Mouse (Mus musculus): ENCODE results near the gene Aicda.
"Not testable (repeated sequence)": the region's sequence is repeated elsewhere in the genome, so short reads cannot be mapped to it uniquely, and the experiment has no call there.

The Aicda gene

DNA sequence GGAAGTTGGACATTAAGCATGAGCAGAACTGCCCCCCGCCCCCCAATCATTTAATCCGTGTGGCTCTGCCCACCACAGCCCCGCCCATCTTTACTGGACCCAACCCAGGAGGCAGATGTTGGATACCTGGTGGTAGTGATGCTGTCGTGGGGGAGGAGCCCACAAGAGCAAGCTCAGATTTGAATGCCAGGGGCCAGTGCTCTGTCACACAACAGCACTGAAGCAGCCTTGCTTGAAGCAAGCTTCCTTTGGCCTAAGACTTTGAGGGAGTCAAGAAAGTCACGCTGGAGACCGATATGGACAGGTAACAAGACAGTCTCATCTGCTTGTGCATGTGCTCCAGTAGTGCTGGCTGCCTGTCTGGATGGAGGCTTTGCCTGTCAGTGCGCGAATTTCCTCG is at the start of gene Aicda:
Aicda (plus strand) TSS at position 196 of the 400 bp plus-strand sequence.
- no peak for DNase-seq

GRCm38 (mm10) chr6:122505041-122505440 is 48.6 kb upstream of the Aicda start:
- no peak for DNase-seq

GRCm38 (mm10) chr6:122505545-122505944 is 48.1 kb upstream of the Aicda start, which contains the start of gene Mfap5:
Gene Mfap5 (plus strand): TSS chr6:122505845.
- DNase-seq = no peak

- DNase-seq = peak; percentile 27 to 29
Observed at GRCm38 (mm10) chr6:122508494-122508893, 45.1 kb upstream of the Aicda start.

- DNase-seq = no peak
Observed at GRCm38 (mm10) chr6:122512914-122513878, 40.4 kb upstream of the Aicda start.

DNA sequence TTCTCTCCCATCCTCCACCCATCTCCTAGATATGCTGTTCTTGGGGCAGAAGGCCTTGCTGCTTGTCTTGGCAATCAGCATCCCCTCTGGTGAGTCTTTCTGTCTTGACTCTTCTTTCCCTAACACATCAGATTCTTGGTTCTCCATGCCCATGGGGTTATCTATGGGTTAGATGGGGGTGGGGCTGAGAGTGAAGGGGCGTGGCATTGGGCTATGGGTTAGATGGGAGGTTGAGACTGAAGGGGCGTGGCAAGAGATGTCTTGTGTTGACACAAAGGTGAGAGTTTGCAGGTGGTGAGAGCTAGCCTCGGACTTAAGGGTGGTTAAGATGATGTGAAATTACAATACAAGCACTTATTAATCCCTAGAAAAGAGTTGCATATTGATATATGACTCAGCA is 39.3 kb upstream of the Aicda start:
- no peak for DNase-seq

GRCm38 (mm10) chr6:122515762-122516161 is 37.8 kb upstream of the Aicda start:
- DNase-seq = not testable (repeated sequence)

GRCm38 (mm10) chr6:122517668-122518067 is 35.9 kb upstream of the Aicda start:
- no peak for DNase-seq

DNA sequence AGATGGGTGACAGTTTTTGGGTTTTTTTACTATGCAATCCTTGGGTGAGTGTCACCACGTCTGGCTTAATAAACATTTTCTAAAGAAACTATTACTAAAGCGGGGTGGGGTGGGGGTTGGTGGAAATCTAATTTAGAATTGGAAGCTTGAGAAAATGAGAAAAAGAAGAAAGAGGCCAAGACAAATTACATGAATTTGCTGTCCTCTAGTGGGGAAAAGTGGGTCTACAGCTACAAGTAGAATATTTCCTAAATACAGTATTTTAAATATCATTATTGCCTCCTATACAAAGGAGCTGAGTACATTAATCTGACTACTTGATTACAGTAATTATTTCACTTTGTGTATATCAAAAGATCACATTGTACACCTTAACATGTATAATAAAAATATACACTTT is 34.2 kb upstream of the Aicda start:
- no peak for DNase-seq

DNA sequence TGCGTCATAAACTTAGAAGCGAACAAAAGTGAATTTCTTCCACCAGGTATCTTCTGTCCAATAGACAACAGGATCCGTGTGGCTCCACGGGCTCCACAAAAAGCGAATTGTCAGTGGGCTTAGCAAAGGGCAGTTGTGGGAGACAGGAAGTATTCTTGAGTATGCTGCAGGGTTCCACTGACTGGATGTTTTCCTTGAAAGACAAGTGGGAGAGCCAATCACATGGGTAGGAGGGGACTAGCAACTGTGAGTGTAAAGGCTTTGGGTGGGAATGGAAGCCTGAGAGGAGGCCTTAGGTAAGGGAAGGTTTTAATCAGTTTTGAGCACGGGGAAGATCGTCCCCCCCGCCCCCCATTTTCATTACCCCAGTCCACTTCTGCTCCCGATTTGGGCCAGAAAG is 31.0 kb upstream of the Aicda start:
- DNase-seq = peak in 1 of 2 experiments; percentile 19

- no peak for DNase-seq
Observed at GRCm38 (mm10) chr6:122523289-122523688, 30.3 kb upstream of the Aicda start.

GRCm38 (mm10) chr6:122527596-122527995 is 26.0 kb upstream of the Aicda start:
- no peak for DNase-seq

- no peak for DNase-seq
Observed at GRCm38 (mm10) chr6:122528136-122528535, 25.5 kb upstream of the Aicda start.

DNA sequence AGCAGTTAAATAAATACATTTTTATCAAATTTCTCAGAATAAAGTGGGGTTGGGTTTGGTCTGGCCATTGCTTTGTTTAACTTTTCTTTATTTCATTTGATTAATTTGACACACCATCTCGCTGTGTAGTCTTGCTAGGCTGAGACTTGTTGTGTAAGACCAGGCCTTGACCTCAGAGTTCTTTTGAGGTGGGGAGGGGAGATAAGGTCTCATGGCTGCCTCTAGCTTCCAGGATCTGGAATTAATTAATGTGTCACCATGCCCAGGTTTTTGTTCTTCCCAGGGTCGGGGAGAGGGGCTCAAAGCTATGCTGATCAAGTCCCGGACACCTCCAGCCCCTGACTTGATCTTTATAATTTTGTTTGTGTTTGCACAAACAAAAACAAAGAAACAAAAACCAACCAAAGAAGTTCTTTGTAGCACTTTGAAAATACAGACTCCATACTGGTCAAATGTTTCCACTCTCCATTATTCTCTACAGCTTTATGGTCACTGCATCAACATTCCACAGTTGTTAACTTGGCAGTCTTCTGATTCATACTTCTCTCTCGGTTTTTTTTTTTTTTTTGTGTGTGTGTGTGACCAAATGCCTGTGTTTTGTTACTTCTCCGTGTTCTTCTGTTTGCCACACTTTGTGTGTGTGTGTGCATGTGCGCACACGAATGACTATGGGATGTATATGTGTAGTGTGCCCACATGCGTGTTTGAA is 22.0 kb upstream of the Aicda start:
- no peak for DNase-seq

GRCm38 (mm10) chr6:122532883-122533302 is 20.7 kb upstream of the Aicda start:
- peak in 1 of 2 experiments; percentile 12 for DNase-seq

DNA sequence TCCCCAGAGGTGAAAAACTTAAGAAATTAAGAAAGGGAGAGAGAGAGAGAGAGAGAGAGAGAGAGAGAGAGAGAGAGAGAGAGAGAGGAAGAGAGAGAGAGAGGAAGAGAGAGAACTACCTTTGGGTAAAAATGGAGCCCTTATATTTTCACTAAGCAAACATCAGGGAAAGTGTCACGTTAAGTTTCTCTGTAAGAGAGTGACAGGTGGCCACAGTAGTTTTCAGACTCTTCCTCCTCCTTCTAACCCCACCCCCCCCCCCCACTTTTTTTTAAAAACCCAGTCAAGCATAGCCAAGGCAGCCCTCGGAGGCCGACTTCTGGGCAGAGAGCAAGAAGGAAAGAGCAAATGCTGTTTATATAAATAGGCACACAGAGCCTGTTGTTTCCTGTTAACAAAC is 19.6 kb upstream of the Aicda start:
- DNase-seq = no peak

- no peak for DNase-seq
Observed at GRCm38 (mm10) chr6:122539564-122539963, 14.0 kb upstream of the Aicda start.

- not testable (repeated sequence) for DNase-seq
Observed at GRCm38 (mm10) chr6:122542459-122542858, 11.1 kb upstream of the Aicda start.

GRCm38 (mm10) chr6:122543574-122543973 is 10.0 kb upstream of the Aicda start:
- no peak for DNase-seq

GRCm38 (mm10) chr6:122544672-122545071 is 8.9 kb upstream of the Aicda start:
- no peak for DNase-seq

DNA sequence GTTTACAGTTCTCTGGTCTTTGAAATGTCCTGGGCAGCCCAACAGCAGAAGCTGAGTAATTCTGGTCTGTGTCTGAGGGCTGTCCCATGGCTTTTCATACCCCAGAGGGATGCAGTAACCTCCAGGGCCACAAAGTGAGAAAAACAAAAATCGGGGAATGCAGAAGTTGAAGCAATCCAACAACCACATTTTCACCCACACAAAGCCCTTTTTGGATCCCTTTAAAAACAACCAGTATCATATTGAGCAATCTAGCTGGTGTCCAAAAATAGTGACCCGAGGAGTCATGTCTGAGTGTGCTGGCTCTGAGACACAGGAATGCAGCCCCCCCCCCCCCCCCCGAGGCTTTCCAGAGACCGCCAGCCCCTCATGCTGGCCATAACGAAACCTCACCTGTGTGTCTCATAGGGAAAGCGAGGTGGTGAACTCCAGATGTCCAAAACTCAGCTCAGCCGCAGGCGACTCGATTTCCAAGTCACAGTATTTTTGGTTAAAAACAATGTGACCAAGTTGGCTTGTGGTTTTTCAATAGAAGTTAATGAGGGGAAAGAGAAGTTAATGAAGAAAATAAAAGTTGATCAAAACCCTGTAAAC is 8.2 kb upstream of the Aicda start:
- DNase-seq = no peak

DNA sequence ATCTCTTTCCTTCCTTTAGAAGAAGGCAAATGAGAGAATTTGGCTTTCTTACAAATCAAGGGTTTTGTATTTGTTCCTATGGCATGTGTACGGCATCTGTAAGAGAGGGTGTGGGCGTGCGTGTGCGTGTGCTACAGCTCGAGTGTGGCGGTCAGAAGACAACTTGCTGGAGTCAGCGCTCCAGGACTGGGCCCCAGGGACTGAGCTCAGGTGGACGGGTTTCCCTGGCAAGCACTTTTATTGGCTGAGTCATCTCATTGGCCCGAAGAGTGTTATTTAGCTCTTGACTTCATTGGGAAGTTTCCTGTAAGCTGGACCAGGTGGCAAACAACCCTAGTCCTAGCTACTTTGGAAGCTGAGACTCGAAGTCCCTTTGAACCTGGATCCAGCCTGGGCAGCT is 7.7 kb upstream of the Aicda start:
- DNase-seq = no peak

- no peak for DNase-seq
Observed at GRCm38 (mm10) chr6:122554102-122554501, 501 bp downstream of the Aicda start.
